16 mouse cellular contexts compared by ENCODE assay signal in the genomic region with DNA sequence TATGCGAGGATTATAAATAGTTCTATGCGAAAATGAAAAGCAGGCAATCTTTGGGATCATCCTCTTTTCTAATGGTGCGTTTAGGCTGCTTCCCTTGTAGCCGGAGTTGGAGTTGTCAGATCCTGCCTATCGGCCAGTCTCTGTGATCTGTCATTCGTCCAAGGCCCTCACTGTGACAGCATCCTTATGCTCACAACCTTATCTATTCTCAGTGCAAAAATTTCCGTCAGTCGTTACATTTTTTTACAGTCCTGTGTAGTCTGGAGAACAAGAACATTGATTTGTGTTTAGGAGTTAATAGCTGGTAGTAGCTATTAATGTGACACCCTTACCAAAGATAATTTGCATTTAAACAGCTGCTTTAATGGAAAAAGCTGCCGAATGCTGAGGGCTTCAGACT.
DNase-seq lines count a peak whose midpoint lies in the region; ATAC-seq and TF ChIP-seq lines count a peak whose summit lies in the region.
"Had no signal": no experiment of that assay in that cellular context is flagged by ENCODE, and none has a peak within 500 bp of the region (broad histone marks: within the 10 kb centered on the region; RNA-seq: fewer than 3 reads in every experiment).

No protein-coding gene starts in this region.

- H3K4me2 ChIP-seq in forebrain, embryonic 11.5 days (ENCODE audit: low read depth, low read length, severe bottlenecking): no peak overlapping the region
- no peak overlapping the region for H3K4me2 ChIP-seq in forebrain, embryonic 15.5 days (replicated peaks)
- no peak overlapping the region for H3K4me2 ChIP-seq in midbrain, postnatal 0 days (ENCODE audit: low read depth, low read length, poor library complexity, severe bottlenecking)
- H3K4me2 ChIP-seq: limb, embryonic 13.5 days; stomach, embryonic 15.5 days had no signal

- no peaks in the 10 kb centered on the region; the same call in 1 of the 2 replicates for H3K4me1 ChIP-seq in forebrain, embryonic 11.5 days (replicated peaks; ENCODE audit: control insufficient read depth, insufficient read depth, low read length)
- H3K4me1 ChIP-seq in forebrain, embryonic 10.5 days: peaks cover 23% of the 10 kb centered on the region
- H3K4me1 ChIP-seq in forebrain, embryonic 15.5 days: peaks cover 24% of the 10 kb centered on the region
- no peaks in the 10 kb centered on the region for H3K4me1 ChIP-seq in midbrain, postnatal 0 days (ENCODE audit: insufficient read depth, low read length)
- H3K4me1 ChIP-seq: limb, embryonic 13.5 days; stomach, embryonic 15.5 days had no signal

- 0 out of 2 replicates have a peak, but pooled peaks have one; percentile 33 for ATAC-seq in forebrain, embryonic 11.5 days (replicated peaks; ENCODE audit: low FRiP score)
- ATAC-seq in forebrain, embryonic 15.5 days (replicated peaks): peak; percentile 45; the same call in 1 of the 2 replicates
- no peak for ATAC-seq in midbrain, postnatal 0 days (ENCODE audit: low FRiP score)

- H3K36me3 ChIP-seq in forebrain, embryonic 11.5 days (ENCODE audit: control insufficient read depth, insufficient read depth, low read length): no peaks in the 10 kb centered on the region
- H3K36me3 ChIP-seq in forebrain, embryonic 10.5 days (replicated peaks): no peaks in the 10 kb centered on the region
- no peaks in the 10 kb centered on the region for H3K36me3 ChIP-seq in forebrain, embryonic 15.5 days
- no peaks in the 10 kb centered on the region for H3K36me3 ChIP-seq in midbrain, postnatal 0 days (ENCODE audit: insufficient read depth, low read length)
- H3K36me3 ChIP-seq: limb, embryonic 13.5 days; stomach, embryonic 15.5 days had no signal

- no peak overlapping the region for H3K9ac ChIP-seq in forebrain, embryonic 11.5 days (ENCODE audit: low read length)
- H3K9ac ChIP-seq in forebrain, embryonic 15.5 days (replicated peaks): no peak overlapping the region
- H3K9ac ChIP-seq in midbrain, postnatal 0 days (replicated peaks; ENCODE audit: low read length, poor library complexity, severe bottlenecking): no peak overlapping the region
- H3K9ac ChIP-seq: limb, embryonic 13.5 days; stomach, embryonic 15.5 days had no signal

- 36% methylated on average over 9 of the region's 9 CpGs for WGBS in forebrain, embryonic 11.5 days
- 39% methylated on average over 9 of the region's 9 CpGs for WGBS in forebrain, embryonic 10.5 days
- WGBS in forebrain, embryonic 15.5 days: 16% methylated on average over 9 of the region's 9 CpGs
- 21% methylated on average over 9 of the region's 9 CpGs for WGBS in midbrain, postnatal 0 days

- intact Hi-C loops in left cerebral cortex, postnatal 4 days (cut with DNase I): no loop called here
- intact Hi-C loops in left cerebral cortex, postnatal 25 days (cut with DNase I): no loop called here
- intact Hi-C loops in gastrocnemius, postnatal 14 days (cut with DNase I; ENCODE audit: low total_unique reads): no loop called here

- no peak for DNase-seq in forebrain, embryonic 11.5 days (ENCODE audit: low spot score)
- no peak for DNase-seq in forebrain, embryonic 10.5 days (ENCODE audit: extremely low spot score, low spot score)
- DNase-seq in left cerebral cortex, postnatal 4 days: peak; percentile 29
- no peak for DNase-seq in left cerebral cortex, postnatal 25 days (ENCODE audit: low spot score in 2 of 2)
- DNase-seq in midbrain, postnatal 0 days (ENCODE audit: low spot score): peak; percentile 26
- DNase-seq in layer of hippocampus, postnatal 25 days (ENCODE audit: extremely low spot score in 1 of 2, low spot score in 1 of 2): no peak
- no peak for DNase-seq in gastrocnemius, postnatal 14 days
- DNase-seq: adrenal gland, postnatal 14 days; B cell, adult 2 months; heart, adult 18-20 months; kidney, postnatal 14 days; lung, postnatal 4 days; thymus, postnatal 14 days had no signal

- no peaks in the 10 kb centered on the region for H3K9me3 ChIP-seq in forebrain, embryonic 11.5 days (ENCODE audit: control insufficient read depth, low read length)
- no peaks in the 10 kb centered on the region for H3K9me3 ChIP-seq in forebrain, embryonic 10.5 days
- H3K9me3 ChIP-seq in forebrain, embryonic 15.5 days: no peaks in the 10 kb centered on the region
- H3K9me3 ChIP-seq in midbrain, postnatal 0 days (ENCODE audit: low read length): no peaks in the 10 kb centered on the region
- H3K9me3 ChIP-seq: limb, embryonic 13.5 days; stomach, embryonic 15.5 days had no signal

- no peaks in the 10 kb centered on the region for H3K27me3 ChIP-seq in forebrain, embryonic 11.5 days (ENCODE audit: control insufficient read depth, insufficient read depth, low read length)
- 0 out of 2 replicates have a peak, but pooled peaks cover 13% of the 10 kb centered on the region for H3K27me3 ChIP-seq in forebrain, embryonic 10.5 days (ENCODE audit: poor library complexity, severe bottlenecking)
- H3K27me3 ChIP-seq in forebrain, embryonic 15.5 days: no peaks in the 10 kb centered on the region
- H3K27me3 ChIP-seq in midbrain, postnatal 0 days (ENCODE audit: insufficient read depth, low read length): no peaks in the 10 kb centered on the region
- H3K27me3 ChIP-seq: limb, embryonic 13.5 days; stomach, embryonic 15.5 days had no signal

- no peak for TF ChIP-seq CTCF in midbrain, postnatal 0 days (IDR thresholded peaks at IDR 0.05)

- H3K4me3 ChIP-seq in forebrain, embryonic 11.5 days (ENCODE audit: low read depth, low read length): no peak overlapping the region
- H3K4me3 ChIP-seq in forebrain, embryonic 10.5 days: no peak overlapping the region
- no peak overlapping the region for H3K4me3 ChIP-seq in forebrain, embryonic 15.5 days
- H3K4me3 ChIP-seq in midbrain, postnatal 0 days (ENCODE audit: low read depth, low read length): no peak overlapping the region
- H3K4me3 ChIP-seq: limb, embryonic 13.5 days; stomach, embryonic 15.5 days had no signal

- H3K27ac ChIP-seq in forebrain, embryonic 11.5 days (ENCODE audit: low read depth, low read length): no peak overlapping the region
- no peak overlapping the region for H3K27ac ChIP-seq in forebrain, embryonic 10.5 days
- H3K27ac ChIP-seq in forebrain, embryonic 15.5 days (replicated peaks): peak overlapping the region; percentile 68
- no peak overlapping the region for H3K27ac ChIP-seq in midbrain, postnatal 0 days (ENCODE audit: low read depth, low read length)
- H3K27ac ChIP-seq: limb, embryonic 13.5 days; stomach, embryonic 15.5 days had no signal

Comparison
In these comparisons a context has a peak if more than half of its experiments do, and no peak if none do; other contexts are left out.
1. DNase-seq: peak in left cerebral cortex, postnatal 4 days (single experiment) and midbrain, postnatal 0 days (single experiment); none in forebrain, embryonic 11.5 days (single experiment), forebrain, embryonic 10.5 days (single experiment), left cerebral cortex, postnatal 25 days (0 of 2), layer of hippocampus, postnatal 25 days (0 of 2) and gastrocnemius, postnatal 14 days (single experiment).